Mouse (Mus musculus) erythroblast, adult 5-6 weeks (primary cell): ENCODE measurements around the gene Gzmd. TPM values are rescaled to one million over a fixed set of nuclear protein-coding genes. Genes with fewer than 3 reads are reported as not detected.
"Not testable (repeated sequence)": the region's sequence is repeated elsewhere in the genome, so short reads cannot be mapped to it uniquely, and the experiment has no call there.

Experiments used
- ATAC-seq: replicated peaks from 2 replicates; pipeline ENCODE4 v1.8.0; 2016; ENCODE audit warnings: moderate number of reproducible peaks, mild to moderate bottlenecking, moderate TSS enrichment, inconsistent platforms; ENCODE audit not compliant: poor library complexity, low FRiP score, severe bottlenecking
- total RNA-seq, 2 experiments: library from RNA; stranded (forward) in 1 of 2; stranded (reverse) in 1 of 2; fragments of 150-400 nt in 1 of 2; fragments of 200-764, 138-1000 nt in 1 of 2; gene quantifications; 2 replicates each; pipeline versions ENCODE4 v1.2.3 to v1.2.4; 2015 to 2017; ENCODE audit warnings: low replicate concordance in 2 of 2

Gzmd gene
- total RNA-seq (2015; ENCODE audit: low replicate concordance) (not detected in 2 replicates), total RNA-seq (2017; ENCODE audit: low replicate concordance) (not detected in 2 replicates)

DNA sequence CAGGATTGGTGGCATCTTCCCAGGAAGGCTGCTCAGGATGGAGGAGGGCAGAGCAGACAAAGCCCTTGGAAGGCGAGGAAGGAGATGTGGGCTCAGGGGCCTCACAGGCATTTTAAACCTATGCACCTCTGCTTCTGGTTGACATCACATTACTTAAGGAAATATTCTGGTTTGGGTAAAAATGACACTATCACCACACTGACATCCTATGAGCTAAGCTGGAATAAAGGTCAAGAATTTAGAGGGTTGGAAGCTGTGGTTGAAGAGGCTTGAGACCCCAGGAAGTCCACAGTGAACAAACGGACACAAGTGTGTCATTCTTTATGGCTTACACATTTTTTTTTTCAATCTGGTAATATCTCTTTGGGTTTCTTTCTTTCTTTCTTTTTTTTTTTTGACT, at the start of gene Gzmd:
TSS of gene Gzmd (minus strand) at position 101 of the 400 bp plus-strand sequence.
- not testable (repeated sequence) for ATAC-seq

DNA sequence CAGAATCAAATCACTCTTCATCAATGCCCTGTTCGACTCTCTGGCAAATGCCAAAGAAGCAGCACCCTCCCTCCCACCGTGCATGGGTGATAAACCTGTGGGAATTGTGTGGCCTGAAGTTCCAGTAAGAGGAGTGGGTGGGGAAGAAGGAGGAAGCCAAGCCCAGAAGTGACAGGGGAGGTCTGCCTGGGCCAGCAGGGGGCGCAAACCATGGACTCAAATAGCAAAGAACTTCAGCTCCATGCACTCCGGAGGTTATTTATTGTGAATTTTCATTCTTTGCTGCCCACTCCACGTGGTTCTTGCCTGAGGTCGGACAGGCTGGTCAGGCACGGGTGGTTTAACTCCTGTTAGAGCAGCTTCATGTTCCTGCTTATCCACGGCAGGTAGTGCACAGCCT, 45.2 kb upstream of the Gzmd start:
- not testable (repeated sequence) for ATAC-seq

DNA sequence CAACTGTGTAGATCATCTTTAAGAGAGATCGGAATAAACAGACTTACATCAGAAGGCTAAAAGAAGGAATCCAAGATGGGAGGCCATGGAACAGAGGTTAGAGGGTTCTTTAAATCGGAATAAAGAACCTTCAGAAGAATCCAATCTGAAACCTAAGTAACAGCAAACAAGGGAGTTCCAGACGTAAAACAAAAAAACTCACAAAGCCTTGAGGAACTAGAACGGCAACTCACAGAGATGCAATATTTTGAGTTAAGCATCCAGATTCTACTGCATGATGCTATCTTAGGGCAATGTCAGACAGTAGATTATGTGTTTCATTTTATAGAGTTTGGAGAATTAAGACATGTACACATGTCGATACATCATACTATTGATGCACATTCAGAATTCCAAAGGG, 42.1 kb upstream of the Gzmd start, which contains the start of gene Gzmn:
TSS of gene Gzmn (minus strand) at position 101 of the 400 bp plus-strand sequence.
- no peak for ATAC-seq

DNA sequence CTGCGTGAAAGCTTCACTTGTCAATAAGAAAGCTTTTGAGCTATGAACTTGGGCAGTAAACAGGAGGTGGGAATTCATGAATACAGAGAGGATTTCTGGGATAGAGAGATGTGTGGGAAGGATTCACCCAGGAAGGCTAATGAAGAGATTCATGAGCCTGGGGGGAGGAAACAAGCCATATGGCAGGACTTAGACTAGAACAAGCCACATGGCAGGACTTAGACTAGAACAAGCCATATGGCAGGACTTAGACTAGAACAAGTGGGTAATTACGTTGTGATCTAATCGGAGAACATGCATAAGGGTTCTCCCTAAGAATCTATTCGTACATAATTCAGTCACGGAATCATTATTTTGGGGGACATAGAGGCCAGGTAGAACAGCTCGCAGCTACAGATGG, 41.0 kb upstream of the Gzmd start:
- no peak for ATAC-seq

DNA sequence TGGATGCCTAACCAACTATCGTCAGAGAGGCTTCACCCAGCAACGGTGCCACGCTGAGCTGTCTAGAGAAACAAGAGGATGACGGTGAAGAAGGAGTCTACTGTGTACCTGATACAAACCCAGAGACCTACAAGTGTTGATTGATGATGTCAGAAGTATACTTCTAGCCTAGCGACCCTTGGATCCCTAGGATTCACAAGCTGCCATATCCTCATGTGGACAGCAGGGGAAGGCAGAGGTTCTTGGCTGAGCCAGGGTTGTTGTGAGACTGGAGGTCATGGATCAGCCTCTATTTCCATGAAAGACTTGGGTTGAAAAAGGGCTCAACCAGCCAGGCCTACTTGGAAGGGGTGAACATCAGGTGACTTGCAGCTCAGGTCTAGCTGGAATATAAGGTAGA, 40.3 kb upstream of the Gzmd start:
- no peak for ATAC-seq

DNA sequence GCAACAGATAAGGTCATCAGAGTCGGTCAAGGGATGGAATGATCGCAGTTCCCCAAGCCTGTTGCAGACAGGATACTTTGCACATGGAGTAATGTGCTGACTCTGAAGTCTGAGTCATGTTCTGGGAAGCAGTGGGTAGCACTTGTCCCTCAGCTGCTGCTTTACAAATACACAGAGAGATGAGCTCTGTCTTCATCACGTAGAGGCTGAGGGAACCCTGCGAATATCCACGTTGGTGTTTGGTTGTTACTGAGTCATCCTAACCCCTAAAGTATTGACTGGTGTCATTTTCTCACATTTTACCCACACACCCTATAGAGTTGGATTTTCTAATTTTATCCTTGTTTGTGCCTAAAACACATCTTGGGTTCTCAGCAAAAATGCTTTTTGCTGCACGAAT, 35.6 kb upstream of the Gzmd start:
- ATAC-seq: no peak

DNA sequence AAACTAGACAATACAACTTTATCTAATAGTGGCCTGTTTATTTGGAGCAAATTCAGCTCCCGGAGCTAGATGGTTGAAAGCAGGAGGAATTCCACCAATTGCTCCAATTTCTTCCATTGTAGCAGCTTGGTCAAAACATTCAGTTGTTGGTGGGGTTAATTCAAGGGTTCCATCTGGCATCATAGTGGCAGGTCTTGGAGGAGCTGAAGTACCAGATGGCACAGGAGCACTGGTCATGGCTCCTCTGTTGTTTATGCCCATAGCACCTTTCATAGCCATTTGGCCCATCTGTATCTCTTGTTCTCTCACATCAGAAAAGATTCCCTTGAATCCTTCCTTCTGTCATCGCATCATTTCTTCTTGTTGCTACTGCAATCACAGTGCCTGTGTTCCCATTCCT, 29.7 kb upstream of the Gzmd start:
- ATAC-seq: no peak

DNA sequence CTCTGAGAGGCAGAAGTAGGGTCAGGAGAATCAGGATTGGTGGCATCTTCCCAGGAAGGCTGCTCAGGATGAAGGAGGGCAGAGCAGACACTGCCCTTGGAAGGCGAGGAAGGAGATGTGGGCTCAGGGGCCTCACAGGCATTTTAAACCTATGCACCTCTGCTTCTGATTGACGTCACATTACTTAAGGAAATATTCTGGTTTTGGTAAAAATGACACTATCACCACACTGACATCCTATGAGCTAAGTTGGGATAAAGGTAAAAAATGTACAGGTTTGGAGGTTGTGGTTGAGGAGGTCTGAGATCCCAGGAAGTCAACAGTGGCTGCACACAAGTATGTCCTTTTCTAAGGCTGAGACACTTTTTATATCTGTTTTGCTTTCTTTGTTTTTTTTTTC, 27.1 kb upstream of the Gzmd start, which contains the start of gene Gzmg:
TSS of gene Gzmg (minus strand) at position 101 of the 400 bp plus-strand sequence.
- not testable (repeated sequence) for ATAC-seq

DNA sequence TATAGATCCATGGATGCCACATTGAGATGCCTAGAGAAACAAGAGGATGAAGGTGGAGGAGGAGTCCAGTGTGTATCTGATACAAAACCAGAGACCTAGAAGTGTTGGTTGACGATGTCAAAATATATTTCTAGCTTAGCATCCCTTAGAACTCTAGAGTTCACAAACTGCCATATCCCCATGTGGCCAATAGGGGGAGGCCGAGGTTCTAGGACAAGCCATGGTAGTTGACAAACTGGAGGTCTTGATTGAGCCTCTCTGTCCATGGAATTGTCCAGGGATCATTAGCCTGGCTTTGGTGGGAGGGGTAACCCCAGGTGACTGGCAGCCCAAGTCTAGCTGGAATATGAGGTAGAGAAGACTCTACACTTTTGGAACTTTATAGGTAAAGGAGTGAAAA, 22.9 kb upstream of the Gzmd start:
- no peak for ATAC-seq

DNA sequence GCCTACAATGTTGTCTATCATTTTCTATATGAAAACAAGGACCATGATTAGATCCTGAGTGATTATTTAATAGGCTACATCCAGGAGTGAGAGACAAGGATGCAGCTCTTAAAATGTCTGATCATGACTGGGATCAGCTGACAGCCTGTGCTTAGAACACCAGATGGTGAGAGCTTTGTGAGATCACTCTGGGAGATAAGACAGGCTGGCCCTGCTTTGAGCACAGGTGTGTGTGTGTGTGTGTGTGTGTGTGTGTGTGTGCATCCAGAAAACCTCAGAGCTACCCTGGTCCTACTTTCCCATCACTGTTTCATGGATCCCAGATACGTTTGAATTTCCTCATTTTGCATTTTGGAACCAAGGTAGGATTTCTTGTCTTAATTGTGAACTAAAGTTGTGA, 1.3 kb upstream of the Gzmd start:
- ATAC-seq: not testable (repeated sequence)

DNA sequence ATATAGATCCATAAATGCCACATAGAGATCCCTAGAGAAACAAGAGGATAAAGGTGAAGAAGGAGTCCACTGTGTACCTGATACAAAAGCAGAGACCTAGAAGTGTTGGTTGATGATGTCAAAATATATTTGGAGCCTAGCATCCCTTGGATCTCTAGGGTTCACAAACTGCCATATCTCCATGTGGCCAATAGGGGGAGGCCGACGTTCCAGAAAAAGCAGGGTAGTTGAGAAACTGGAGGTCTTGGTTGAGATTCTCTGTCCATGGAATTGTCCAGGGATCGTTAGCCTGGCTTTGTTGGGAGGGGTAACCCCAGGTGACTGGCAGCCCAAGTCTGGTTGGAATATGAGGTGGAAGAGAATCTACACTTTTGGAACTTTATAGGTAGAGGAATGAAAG, 4.1 kb downstream of the Gzmd start:
- no peak for ATAC-seq

DNA sequence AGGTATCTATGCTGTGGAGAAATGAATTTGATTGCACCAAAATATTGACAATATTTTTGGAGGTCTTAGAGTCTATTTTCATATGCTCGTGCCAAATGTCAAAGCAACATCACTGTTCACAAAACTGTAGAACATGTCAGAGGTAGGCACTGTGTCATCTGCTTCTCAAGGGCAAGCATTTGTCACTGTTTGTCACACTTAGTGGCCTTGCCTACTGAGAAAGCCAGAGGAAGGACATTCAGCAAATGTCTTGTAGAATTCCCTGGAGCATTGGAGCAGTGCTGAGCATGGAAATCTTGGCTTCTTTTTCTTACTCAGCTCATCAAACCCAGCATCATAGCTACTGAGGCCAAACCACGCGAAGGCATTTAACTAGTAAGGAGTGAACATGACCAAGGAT, 8.9 kb downstream of the Gzmd start:
- no peak for ATAC-seq

DNA sequence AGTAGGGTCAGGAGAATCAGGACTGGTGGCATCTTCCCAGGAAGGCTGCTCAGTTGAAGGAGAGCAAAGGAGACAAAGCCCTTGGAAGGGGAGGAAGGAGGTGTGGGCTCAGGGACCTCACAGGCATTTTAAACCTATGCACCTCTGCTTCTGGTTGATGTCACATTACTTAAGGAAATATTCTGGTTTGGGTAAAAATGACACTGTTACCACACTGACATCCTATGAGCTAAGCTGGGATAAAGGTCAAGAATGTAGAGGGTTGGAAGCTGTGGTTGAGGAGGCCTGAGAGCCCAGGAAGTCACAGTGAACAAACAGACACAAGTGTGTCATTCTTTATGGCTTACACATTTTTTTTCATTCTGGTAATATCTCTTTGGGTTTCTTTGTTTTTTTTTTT, 11.9 kb downstream of the Gzmd start, which contains the start of gene Gzme:
TSS of gene Gzme (minus strand) at position 101 of the 400 bp plus-strand sequence.
- no peak for ATAC-seq

DNA sequence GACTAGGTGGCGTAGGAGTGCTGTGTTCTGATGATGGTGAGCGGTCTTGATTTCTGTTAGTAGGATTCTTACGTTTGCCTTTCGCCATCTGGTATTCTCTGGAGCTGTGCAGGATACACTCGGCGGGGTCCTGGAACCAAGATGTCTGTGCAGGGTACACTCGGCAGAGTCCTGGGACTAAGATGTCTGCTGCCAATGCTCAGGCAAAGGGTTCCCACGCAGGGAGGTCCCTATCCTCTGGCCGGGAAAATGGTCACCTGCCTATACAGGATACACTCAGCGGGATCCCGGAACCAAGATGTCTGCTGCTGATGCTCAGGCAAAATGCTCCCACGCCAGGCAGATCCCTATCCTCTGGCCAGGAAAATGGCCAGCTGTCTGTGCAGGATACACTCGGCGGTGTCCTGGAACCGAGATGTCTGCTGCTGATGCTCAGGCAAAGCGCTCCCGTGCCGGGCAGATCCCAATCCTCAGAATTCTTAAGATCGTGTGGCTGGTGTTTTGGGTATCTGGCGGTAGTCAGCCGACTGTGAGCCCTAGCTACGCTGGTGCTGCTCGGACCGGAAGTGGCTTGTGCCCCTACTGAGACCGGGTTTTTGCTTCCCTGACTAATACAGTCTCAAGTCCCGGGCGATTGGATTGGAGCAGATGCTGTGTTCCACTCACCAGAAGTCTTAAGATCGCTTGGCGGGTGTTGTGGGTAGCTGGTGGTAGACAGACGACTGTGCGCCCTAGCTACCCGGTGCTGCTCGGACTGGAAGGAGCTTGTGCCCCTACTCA, 16.7 kb downstream of the Gzmd start:
- ATAC-seq: not testable (repeated sequence)

DNA sequence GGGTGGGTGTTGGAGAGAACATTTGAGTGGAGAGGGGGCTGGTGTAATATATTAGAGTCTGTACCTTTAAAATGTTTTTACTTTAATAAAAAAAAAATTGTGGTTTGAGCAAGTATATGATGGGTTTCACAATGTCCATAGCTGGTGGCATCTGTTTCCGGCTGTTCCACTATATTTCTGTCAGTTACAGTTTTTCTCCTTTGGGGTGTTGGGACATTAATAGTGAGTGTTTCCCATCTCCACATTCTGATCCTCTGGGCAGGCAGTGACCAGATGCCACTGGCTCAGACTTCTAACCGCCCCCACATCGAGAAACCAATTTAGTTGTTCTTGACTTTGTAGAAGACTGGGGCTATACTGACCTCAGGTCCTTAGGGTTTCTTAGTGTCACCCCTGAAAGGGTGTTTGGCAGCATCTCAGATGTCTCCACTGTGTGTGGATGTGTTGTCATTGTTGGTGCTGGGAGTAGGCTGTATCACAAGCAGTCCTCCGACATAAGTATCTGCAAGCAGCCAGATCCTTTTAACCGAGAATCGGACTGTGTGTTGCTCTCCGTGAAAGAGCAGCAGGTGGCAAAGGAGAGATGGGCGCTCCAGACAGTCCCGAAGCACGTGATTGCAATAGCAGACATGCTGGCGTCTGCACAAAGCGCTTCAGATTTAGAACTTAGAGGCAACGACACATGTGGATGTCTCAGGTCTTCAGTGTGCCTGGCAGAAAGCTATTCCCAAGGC, 26.8 kb downstream of the Gzmd start:
- ATAC-seq: no peak

DNA sequence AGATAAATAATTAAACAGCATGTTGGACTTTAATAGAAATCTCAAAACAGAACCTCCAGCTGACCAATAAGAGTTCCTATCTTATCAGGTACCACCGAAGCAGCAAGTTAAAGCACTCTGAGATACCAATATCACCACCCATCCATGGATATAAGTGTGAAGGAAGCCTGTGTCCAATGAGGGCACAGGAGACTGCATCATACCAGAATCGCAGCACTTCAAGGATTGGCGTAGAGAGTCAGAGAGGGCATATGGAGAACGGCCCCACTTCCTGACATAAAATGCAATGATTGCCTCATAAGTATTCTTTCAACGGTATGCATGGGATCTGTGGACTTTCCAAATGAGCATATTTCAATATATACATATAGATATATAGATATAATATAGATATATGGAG, 27.4 kb downstream of the Gzmd start:
- no peak for ATAC-seq

DNA sequence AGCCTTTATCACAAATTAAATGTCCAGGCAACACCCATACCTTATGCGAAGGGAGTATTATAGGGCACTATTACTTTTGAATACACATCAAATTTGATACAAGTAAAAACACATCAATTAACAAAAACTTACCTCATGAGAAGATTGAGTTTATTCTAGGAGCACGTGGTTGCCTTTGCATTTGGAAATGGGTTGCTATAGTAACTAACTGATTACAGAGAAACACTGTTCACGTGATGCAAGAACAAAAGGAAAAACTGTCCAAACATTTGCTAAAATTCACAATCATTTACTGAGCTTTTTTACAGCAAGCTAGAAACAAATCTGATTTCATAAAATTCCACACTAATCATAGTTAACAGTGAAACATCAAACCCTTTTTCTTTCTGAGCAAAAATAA, 29.0 kb downstream of the Gzmd start:
- ATAC-seq: no peak

DNA sequence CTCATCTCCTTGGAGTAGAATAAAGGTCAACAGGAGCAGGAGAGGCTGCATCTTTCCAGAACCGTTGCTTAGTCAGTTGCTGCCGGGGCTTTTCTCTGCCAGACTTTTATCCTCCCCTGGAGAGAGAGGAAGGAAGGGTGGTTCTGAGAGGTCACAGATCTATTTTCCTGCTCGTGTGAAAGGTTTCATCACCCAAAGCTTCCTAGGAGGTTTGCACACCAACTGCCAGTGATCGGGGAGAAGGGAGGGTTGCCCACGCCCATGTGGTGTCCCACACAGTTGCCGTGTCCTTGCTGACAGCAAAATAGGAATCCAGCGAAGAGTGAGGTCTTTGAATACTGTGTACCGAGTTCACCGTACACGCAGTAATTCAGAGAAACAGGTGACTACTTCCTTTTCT, 30.0 kb downstream of the Gzmd start, which contains the start of gene Ctsg:
TSS of gene Ctsg (minus strand) at position 189 of the 400 bp plus-strand sequence.
- no peak for ATAC-seq

DNA sequence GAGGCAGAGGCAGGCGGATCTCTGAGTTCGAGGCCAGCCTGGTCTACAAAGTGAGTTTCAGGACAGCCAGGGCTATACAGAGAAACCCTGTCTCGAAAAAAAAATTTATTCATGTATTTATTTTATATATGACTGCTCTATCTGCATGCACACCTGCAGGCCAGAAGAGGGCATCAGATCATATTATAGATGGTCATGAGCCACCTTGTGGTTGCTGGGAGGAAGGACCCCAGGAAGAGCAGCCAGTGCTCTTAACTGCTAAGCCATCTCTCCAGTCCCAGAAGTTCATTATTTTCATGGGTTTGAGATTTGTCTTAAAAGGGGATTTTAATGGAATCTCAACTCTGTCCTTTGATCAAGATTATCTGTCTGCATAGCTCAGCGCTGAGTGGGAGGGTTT, 33.5 kb downstream of the Gzmd start:
- ATAC-seq: no peak

DNA sequence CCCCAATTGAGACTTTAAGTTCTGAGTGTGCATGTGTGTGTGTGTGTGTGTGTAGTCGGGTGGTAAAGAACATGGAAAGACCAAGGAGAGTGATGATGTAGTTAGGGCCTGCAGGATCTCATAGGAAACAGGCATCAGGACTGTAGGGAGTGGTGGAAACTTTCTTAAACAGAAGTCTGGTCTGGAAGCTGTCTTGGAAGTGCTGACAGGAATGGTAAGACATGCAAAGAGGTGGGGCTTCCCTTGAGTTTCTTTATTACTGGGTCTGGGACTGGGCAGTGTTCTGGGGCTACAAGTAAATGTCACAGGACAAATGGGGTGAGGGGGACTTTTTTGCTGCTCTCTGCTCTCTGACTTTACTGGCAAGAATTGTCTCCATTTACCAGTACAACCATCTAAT, 34.8 kb downstream of the Gzmd start:
- ATAC-seq: no peak

DNA sequence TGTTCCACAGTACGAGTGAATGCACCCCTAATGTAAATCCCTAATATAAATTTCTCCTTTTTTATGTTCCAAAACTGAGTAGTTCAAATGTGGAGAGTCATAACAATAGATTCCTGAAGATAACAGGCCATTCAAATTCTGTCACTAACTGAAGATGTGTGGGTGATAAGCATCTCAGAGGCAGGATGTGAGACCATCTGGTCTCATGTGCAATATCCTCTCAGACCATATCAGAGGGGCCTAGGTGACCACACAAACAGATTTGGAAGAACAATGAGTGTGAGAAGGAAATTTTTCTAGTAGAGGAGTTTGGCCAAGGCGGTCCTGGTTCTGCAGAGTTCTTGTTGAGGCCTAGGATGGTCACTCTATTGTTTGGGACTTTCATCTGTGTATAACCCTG, 39.1 kb downstream of the Gzmd start:
- ATAC-seq: no peak
